Mouse (Mus musculus) left cerebral cortex, adult 9 months (tissue): ENCODE results near the gene Pgam1.
"Not testable (repeated sequence)": the region's sequence is repeated elsewhere in the genome, so short reads cannot be mapped to it uniquely, and the experiment has no call there.

ENCODE experiments used
- DNase-seq, 2 experiments: peaks; one replicate each; pipeline ENCODE4 v3.0.0; 2022; ENCODE audit warnings: low spot score in 2 of 2

Pgam1 gene

DNA sequence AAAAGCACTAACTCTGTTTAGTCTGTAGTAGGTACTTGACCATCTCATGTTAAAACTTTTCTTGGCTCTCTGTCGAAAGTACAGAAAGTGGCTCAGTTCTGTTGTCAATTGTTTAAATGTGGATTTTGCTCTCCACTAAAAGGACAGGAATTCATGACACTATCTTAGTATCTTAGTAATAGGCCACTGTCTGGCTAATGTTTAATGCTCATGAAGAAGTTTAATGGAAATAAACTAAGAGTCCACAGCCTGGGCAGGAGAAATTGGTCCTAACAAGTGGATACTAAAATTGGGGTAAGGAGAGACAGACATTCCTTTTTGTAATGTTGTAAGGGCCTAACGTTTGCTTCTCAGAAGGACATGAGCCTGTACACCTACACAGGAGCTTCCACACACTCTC is 1.3 kb upstream of the Pgam1 start:
- no peak for DNase-seq

DNA sequence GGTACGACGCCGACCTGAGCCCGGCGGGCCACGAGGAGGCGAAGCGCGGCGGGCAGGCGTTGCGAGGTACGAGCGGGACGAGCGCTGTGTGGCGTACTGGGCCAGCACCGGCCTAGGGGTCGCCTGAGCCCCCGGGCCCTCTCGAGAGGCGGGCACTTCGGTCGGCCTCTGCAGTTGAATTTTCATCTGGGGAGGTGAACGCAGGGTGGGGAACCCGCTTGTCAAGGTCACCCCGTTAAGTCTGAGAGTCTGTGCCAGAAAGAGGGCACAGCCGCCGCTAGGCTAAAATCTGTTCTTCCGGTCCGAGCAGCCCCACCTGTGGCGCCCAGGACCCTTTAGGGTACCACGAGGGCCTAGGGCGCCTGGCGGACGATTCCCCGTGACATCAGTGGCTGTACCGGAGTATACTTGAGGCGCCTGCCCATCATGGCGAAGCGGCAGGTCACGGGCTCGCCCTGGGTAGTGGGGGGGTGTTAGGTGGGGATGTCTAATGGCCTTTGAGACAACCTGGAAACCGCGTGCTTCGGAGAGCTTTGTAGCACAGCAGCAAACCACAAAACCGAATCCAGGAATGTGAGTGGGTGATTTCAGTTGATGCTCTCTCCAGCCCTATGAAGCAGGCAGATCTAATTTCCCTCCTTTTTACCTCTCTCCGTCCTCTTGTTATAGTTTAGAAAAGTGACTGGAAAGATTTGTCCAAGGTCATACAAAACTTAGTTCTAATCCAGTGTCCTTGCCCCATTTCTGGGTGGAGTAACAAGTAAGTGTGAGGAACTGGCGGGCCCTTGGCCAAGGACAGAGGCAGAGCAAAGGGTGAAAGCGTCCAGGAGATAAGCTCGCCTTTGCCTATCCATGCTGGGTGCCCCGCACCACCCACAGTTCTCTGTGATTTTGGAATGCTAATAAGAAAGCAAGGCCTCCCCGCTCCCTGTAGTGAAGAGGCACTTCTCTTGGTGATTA is 678 bp downstream of the Pgam1 start:
- peak in 1 of 2 experiments; percentile 26 for DNase-seq

DNA sequence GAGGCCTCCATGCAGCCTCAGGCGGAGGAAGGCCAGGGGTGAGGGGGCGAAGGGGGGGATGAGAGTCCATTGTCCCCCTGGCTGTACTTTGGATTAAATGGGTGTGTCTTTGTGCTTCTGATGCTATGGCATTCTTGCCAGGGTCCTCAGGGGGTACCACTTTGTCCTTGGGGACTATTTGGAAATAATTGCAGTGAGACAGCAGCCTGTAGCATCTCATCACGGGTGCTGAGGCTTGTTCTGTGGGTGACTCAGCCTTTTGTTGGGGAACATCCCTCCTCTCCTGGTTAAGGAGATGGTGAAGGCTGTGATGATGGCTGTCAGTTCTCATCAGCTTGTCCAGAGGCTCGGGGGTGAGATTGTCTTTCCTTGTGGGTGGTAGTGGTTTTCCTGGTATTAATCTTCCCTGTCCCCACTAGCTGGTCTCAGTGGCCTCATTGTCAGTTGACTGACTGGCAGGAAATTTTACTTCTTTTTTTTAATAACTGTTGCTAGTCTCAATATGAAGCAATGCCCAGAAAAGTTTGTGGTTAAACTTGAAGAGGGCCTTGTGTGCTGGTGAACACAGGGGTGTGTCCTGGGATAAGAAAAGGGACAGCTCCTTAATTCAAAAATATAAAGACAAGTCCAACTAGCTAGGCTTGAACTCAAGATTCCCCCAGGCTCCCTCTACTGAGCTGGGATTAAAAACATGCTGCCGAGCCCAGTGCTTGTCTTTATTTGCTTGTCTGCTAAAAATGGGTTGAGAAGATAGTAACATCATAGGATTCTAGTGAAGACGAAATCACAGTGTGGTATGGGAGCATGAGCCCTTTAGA is 2.3 kb downstream of the Pgam1 start:
- no peak for DNase-seq

DNA sequence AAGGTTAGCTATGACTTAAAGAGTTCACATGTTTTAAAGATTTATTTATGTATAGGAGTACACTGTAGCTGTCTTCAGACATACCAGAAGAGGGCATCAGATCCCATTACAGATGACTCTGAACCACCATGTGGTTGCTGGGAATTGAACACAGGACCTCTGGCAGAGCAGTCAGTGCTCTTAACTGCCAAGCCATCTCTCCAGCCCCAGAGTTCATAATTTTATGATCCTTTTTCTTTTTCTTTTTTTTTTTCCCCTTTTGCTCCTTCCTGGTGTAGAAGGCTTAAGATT is 2.8 kb downstream of the Pgam1 start:
- DNase-seq = not testable (repeated sequence)

DNA sequence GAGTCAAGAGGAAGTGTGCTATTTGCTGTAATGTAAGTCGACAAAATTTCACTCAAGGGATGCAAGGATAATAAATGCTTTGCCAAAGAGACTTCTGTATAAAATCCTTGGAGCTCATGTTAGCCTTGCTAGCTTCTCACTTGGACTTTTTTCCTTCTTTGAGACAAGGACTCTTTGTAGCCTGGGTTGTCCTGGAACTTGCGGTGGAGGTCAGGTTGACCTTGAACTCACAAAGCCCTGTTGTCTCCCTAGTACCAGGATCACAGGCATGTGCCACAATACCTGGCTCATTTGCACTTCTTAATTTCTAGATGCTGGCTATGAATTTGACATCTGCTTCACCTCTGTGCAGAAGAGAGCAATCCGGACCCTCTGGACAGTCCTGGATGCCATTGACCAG is 3.6 kb downstream of the Pgam1 start:
- DNase-seq = no peak

DNA sequence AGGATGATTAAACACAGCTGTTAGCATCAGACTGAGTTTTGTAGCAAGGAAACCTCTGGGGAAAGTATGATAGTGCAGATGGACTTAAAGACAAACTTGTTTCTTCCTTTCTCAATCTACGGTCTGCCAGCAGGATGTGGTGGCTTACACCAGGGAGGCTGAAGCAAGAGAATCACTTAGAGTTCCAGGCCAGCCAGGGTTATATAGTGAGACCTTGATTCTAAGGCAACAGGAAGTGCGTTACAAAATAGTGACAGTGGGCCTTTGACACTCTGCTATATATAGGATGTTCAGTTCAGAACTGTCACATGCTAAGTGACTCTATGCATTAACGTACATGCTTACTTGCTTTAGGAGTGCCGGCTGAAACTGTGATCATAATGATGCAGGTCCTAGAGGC is 5.1 kb downstream of the Pgam1 start:
- no peak for DNase-seq

DNA sequence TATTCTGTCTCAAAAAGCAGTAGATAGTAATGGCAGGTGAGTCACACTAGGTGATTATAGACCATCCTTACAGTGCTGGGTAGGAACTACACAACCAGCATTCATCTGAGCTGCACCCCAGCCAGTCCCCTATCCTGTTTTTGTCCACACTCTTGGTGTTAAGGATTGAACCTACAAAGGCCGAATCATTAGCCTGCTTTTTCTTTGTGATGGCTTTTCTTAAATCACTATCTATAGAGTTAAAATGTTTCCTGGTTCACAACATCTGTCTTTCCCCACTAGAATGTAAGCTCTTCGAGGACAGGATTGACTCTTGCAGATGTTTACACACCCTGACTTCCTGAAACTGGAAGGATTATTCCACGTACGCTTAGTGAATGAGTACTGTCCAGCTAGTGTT is 7.7 kb downstream of the Pgam1 start:
- DNase-seq = no peak

DNA sequence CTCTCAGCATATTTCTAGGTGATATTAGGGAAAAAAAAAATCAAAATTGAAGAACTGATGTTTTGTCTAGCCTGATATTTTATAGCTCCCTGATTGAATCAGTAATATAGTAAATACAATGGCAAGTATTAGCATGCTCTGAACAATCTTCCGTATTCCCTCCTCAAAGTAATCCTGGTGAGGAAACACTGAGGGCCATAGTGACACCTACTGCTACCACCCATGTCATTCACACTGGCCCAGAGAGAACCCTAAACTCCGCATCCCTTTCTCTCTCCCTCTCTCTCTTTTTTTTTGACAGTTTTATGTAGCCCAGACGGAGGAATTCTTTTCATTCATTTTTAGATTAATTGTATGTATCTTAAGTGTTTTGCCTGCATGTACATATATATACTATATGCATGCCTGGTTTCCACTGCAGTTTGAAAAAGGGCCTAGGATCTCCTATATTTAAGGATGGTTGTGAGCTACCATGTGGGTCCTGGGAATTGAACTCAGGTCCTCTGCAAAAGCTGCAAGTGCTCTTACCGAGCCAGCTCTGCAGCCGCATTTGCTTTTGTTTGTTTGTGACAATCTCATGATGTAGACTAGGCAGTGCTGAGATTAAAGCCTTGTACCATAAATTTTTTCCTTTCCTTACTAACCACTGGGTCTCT is 8.8 kb downstream of the Pgam1 start:
- no peak for DNase-seq

DNA sequence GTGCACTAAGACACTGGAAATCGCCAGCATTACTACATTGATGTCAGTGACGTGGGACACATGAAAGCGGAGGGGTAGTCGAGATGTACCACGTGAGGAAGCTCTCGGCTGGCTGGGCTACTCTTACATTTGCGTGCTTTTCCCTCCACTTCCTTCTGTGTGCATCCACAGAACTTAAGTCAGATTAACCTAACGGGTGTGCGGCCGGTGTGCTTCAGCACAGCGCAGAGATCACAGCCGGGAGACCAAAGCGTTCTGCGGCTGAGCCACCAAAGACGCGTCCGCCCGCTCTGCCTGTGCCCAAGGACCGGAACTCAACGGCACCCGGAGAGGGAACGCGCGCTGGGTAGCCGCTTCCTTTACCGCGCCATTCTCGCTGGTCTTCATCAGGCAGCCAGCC is 21.0 kb downstream of the Pgam1 start:
- DNase-seq = no peak

DNA sequence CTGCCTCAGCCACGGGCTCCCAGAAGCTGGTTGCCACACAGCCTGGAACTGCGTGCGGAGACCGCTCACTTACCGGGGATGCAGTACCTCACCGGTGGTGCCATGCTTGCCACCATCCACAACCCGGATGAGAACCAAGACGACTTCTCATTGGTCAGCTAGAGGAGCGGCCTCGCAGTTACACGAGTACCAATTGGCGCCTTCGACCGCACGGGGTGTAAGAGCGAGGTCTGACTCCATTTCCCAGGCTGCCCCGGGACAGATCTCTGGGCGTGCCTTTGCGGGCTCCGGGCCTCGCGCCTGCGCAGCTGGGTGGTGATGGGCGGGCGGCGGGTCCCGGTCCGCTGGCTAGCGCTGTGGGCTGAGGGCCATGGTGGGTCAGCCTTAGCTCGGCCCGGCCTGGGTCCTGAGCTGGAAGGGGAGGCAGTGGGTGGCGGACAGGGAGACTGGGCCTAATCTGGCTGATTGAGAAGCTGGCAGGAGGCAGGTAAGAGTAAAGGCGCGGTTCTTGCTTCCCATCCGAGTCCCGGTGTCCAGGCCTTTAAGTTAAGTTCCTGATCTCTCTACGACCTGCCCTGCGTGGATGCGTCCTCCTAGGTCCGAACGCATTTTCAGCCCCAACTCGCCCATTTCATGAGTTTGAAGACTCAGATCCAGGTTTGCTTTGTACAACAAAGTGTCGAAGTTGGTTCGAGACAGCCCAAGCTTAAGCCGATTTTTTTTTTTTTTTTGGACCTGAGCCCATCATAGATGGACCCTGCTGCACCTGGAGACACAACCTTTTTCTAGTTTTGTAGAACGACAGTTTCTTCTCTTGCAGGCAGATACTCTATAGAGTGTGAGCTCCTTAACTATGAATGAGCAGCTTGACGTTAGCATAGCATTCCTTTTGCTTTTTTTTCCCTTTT is 21.7 kb downstream of the Pgam1 start, which contains the start of the genes Exosc1 and Zdhhc16:
TSS of gene Exosc1 (minus strand) at position 245 of the 908 bp plus-strand sequence.
TSS of gene Zdhhc16 (plus strand) at position 302 of the 908 bp plus-strand sequence.
- DNase-seq = peak; percentile 98 to 100

DNA sequence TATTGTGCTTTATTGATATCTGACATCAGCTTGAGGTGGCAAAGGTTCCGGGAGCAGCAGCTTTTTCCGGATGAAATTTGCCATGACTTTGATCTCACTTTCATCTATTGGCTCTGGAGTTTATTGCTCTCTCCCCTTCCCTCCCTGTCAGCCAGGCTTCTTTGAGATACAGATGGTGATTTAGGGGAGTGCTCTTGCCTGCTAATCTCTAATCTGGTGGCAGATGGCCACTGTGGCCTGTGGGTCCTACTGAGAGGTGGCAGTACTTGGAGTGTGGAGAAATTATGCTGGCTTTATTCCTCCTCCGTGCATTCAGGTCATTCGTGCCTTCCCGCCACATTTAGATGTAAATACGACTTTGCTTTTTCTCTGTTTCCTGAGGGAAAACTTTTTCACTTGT is 22.4 kb downstream of the Pgam1 start:
- DNase-seq = no peak

DNA sequence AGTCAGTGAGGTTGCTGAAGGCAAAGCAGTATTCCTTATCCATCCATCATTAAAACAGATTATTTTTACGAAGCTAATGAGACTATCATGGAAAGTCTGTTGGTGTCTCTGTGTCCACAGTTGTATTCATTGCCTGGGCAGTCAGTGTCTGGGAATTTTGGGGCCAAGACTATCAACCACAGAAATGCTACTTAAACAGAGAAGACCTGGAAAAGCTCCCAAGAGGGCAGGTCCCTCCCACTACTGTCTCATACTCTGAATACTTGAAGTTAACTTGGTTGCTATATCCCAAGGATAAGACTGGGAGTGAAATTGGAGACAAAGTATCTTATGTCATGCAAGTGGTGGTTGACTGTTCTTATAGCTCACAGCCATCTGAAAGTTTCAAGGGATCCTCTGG is 24.2 kb downstream of the Pgam1 start:
- no peak for DNase-seq

DNA sequence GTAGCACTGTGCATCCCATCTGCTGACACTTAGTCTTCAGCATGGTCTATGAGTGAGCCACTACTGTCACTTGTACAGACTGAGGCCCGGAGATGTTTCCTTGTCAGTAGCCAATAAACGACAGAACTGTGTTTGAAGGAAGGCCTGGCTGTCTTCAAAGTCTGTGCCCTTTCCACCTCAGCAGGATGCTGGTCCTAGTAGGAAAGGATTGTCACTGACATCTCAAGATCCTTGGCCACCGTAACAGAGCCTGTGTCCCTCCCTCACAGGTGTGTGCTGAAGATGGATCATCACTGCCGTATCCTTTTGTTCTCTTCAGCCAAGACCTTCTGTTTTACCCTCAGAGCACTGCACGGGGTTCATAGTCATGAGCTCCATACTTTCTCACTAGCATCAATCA is 26.8 kb downstream of the Pgam1 start:
- DNase-seq = no peak

DNA sequence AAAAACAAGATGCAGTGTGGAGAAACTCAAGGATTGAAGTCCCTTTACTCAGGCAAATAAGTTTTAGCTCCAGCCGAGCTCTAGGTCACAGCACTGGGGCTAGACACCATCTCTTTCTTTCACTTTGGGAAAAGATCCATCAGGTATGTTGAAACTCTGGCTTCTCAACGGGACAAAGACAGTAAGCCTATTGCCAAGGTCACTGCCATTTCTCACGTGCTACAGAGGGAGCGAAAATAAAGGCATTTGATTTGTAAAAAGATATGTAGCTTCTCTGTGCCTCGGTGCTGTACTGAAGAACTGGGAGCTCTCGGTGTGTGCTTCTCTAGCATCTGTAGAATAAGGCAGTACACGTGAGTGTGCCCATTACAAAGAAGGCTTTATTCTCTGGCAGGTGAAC is 32.1 kb downstream of the Pgam1 start:
- no peak for DNase-seq

DNA sequence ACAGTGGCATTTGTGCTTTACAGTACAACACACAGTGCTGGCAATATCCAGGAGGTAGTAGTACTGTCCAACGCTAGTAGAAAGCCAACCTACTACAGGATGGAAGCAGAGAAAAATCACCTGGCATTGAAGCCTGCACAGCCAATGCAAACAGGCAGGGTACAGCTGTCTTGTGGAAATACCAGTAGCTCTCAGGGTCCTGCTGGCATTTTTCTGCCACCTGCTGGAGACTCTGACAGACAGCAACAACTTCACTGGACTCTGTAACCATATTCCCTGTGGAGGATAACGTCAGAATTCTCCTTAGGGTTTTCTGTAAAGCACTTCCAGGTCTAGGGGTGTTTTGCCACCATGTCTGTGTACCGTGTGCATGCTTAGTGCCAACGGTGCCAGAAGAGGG is 40.6 kb downstream of the Pgam1 start:
- DNase-seq = no peak

DNA sequence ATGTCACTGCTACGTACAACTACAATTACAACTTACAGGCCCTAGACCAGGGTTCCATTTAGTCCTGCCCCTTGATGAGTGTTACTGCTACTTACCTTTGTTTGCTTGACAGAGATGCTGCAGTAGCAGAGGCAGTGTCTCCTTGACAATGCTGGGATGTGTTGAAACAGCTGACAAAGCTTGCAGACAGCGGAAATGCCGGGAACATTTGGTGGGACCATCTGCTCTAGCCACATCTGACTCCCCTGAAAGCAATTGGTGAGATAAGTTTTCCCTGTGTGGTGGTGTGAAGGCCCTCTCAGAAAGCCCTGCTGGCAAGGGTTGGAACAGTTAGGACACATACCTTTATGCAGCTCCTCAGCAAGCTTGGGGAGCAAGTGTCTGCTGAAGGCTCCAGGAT is 41.9 kb downstream of the Pgam1 start:
- DNase-seq = peak in 1 of 2 experiments; percentile 28
